Mouse (Mus musculus): ENCODE data around the gene Adamtsl3.

- TF ChIP-seq CTCF (IDR thresholded peaks at IDR 0.05; ENCODE audit: low read depth), result no peak
- no peak for TF ChIP-seq EP300 (IDR thresholded peaks at IDR 0.05; ENCODE audit: low read depth)
Observed at GRCm38 (mm10) chr7:82293441-82293840, 42.1 kb upstream of the Adamtsl3 start.
